Mouse (Mus musculus): ENCODE measurements around the gene Zbtb32. TPM values are rescaled to one million over a fixed set of nuclear protein-coding genes. Genes with fewer than 3 reads are reported as not detected.

Gene Zbtb32
- total RNA-seq, 4 experiments from 2014 or later: not detected

DNA sequence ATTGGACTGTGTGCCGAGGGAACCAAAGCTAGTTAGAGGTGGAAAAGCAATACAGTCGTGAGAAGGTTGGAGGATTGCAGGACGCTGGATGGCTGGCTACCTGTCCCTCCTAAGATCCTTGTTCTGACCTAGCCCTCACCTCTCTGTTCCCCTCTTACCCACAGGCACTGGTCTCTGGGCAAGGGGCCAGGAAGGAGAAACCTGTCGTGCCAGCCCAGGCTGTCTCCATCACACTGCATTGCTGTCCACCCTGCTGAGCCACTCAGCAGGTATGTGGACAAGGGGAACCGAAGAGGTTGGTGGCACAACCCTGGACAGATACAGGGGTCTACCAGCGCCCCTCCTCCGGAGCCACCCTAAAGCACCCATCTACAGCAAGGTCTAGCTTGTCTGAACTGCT, 1.9 kb upstream of the Zbtb32 start:
- DNase-seq (ENCODE audit: low spot score in 2 of 2): no peak

DNA sequence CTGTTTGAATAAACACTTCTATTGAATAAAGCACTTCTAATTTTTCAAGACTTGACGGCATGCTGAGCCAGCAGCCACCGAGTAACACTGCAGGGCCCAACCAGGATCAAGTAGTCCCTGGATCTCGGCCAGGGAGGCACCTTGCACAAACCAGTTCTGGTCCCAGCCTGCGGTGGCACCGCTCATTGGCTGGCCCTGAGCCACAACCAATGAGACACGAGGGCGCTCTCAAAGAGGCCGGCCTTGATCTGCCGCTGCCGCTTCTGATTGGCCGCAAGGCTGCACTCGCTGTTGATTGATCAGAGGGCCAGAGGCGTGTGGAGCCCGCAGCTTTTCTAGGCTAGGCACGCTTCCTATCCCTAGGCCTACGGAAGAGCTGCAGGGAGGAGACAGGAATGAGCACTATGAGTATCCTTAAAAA, 1.2 kb upstream of the Zbtb32 start:
- peak; percentile 62 to 73 for DNase-seq (ENCODE audit: low spot score in 2 of 2)

DNA sequence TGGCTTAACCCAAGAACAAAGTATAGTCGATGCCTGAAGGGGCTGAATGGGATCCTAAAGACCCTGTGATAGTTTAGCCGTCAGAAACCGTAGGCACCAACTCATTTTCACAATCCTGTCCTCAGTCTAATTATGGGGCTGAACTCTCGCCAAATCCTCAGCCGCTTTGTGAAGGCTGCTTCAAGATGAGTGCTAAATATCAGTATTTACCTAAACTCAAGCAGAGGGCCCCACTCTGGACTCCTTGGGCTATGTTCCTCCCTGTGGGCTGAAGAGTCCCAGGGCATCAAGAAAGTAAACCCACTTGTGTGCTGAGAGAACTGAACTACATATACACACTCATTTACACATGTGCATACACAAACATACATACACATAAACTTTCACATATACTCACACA, 1.9 kb downstream of the Zbtb32 start:
- DNase-seq (ENCODE audit: low spot score in 2 of 2): no peak

DNA sequence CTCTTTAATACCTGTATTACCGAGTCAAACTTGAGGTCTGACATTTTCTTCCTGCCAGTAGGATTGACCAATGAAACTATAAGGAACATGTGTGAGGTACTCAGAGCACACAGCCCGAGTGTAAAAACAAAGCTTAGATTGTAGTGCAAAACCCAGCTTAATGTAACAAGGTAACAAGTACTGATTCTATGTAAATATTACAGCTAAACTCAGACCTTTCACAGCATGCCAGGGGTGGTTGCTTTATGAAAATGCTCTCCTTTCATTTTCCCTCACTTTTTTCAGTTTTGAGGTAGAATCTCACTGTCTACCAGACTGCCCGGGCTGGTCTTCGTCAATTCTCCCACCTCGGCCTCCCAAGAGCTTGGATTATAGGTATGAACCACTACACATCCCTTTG, 2.6 kb downstream of the Zbtb32 start:
- no peak for DNase-seq (ENCODE audit: low spot score in 2 of 2)

DNA sequence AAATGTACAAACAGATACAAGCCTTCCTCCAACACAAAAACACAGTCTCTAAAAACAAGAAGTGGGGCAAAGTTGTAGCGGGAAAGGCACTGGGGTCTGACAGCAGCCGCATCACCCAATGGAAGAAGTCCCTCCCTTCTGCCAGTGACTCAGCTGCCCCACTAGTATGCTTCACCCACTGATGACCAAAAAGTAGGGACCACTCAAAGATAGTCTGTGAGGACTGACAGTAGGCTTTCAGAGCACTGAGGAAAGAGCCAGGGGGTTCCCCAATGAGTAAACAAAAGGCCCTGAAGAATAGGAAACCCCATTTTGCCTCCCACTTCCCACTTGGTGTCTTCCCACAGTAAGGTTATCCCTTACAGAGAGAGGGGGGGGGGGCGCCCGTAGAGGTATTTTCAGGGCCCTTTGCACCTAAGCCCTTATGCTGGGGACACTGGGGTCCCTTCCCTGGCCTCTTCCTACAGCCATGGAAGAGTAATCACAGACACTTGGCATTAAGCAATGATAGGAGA, 4.1 kb downstream of the Zbtb32 start:
- no peak for DNase-seq (ENCODE audit: low spot score in 2 of 2)

DNA sequence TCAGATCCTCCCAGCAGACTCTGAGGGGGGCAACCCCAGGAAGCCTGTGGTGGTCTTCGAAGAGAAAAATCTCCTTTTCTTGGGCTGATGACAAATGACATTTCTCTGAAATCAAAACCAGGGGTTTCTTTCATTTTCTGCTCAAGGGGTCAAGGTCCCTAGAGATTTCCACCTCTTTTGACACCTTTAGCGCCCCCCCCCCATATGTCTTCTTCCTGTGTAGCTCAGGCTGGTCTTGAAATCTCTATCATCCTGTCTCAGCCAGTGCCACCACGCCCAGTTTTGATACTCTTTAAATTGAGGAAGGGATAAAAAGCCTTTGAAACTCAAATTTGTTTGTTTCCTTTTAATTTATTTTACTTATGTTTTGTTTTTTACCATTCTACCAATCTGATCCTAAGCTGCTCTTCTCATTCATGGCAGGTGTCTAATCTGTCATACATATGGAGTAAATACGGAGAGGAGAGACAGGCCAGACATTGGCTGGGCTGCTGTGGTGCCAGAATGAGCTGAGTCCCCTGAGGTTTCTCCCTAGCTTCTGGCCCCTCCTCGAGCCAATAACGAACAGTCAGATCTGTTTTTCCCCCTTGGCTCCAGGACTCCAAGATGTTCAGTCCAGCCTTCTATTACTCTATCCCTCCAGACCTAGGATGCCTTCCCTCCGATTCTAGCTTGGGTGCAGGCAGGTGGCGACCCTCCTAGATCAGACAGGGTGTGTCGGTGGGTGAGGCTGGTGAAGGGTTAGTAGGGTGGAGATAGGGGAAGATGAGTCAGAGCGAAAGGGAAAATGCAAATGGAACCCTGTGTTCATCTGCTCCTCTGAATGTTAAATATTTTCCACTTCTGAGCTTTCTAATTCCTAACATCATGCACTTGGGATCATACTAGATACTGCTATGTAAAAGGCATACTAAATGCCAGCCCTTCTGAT, 4.9 kb downstream of the Zbtb32 start:
- no peak for DNase-seq (ENCODE audit: low spot score in 2 of 2)

DNA sequence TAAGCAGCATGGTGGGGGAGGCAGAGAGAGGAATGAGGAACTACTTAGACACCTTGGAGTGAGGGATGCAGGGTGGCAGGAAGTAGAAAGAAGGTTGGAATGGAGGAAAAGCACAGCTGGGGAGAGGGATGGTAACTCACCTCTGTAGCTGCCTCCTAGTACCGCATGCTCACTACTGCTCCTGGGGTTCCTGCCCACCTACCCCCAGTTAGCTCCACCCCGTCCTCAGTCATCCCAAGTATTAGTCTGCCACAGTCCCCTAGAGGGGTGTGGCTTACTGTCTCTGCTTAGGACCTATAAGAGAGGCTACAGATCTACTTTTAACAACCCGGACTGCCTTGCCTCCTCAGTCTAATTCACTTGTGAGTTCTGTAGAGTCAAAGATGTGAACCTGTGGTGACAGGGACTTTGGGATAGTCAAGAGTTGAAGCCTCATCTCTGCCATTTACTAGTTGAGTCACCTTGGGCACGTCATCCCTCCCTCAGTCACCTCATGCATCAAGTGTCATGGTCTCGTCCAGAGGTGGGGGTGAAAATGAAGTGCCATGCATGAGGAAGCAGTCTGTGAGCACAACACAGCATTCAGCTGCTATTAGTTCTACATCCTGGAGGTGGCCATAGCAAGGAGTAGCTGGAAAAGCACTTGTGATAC, 5.8 kb downstream of the Zbtb32 start:
- DNase-seq (ENCODE audit: low spot score in 2 of 2): no peak

DNA sequence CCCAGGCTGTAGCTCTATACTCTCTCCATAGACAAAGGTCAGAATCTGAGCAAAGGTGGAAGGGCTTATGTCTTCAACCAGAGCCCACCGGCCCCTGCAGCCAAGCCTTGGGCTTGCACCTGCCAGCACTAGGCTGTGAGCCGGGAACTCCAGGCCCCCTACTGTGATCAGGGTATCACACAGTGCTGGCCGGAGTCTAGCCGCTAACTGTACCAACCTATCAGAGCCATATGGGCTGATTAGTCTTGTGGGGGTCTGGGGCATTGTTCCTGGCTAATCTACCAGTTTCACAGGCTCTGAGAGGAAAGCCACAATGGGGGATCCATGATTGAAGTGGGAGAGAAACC, 7.1 kb downstream of the Zbtb32 start:
- DNase-seq (ENCODE audit: low spot score in 2 of 2): no peak

DNA sequence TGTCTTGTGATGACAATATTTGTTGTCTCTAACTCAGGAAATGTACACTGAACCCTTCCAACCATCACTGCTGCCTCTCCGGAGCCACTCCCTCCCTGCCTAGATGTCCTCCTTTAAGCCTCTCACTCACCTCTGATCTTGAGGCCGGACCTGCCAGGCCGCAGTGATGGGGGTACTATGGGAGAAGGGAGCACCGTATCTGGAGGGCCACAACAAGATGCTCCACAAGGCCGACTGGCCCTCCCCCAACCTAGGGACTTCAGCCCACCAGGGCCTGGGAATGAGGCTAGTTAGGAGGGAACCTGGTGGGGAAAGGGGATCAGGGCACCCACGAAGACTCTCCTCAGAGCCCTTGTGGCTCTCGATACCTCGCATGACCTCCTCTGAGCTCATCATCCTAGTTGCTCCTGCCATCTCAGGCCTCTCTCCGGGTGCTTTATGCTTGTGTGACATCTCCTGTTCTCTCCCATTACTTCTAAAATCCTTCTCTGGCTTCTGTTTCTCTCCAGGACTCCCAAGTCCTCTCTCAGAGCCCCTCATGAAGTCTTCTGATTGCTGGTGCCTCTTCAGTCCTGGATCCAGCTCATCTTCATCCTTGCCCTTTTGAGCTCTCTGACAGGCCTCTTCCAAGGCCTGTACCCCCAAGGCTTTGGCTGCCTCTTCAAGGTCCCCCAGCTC, 7.6 kb downstream of the Zbtb32 start:
- no peak for DNase-seq (ENCODE audit: low spot score in 2 of 2)

DNA sequence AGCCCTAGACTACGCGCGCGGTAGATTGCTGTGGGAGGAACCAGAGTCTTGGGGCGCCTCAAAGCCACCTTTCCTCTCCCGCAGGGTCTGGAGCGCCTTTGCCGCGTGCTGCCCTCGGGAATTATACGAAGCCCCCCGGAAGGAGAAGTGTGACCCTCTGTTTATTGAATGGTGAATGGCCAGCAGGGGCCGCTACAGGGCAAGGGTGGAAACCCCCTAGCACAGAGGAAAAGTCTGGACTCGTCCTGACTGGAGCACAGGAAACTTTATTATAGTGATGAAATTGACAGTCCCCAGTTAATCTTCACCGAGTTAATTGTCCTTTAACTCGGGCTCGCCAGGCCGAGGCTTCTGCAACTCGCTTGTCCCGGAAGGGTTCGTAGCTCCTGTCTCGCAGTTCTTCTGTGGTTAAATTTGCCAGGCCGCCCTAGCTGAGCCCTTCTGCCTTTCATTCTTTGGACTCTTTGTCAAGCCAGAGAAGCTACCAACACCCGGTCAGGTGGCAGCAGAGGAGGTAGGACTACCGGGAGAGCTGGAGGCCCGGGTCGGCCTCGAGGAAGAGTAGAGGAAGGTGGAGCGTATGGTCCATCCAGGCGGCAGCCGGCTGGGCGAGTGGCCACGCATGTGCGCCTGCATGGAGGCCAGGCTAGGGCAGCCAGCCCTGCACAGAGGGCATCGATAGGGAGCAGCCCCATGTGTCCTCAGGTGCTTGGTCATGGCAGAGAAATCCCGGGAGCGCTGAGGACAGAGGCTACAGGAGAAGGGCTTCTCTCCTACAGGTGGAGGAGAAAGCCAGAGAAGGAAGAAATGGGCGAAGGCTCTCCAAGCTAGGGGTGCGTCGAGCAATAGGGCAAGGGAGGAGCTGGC, 9.0 kb downstream of the Zbtb32 start:
- peak; percentile 69 to 73 for DNase-seq (ENCODE audit: low spot score in 2 of 2)

DNA sequence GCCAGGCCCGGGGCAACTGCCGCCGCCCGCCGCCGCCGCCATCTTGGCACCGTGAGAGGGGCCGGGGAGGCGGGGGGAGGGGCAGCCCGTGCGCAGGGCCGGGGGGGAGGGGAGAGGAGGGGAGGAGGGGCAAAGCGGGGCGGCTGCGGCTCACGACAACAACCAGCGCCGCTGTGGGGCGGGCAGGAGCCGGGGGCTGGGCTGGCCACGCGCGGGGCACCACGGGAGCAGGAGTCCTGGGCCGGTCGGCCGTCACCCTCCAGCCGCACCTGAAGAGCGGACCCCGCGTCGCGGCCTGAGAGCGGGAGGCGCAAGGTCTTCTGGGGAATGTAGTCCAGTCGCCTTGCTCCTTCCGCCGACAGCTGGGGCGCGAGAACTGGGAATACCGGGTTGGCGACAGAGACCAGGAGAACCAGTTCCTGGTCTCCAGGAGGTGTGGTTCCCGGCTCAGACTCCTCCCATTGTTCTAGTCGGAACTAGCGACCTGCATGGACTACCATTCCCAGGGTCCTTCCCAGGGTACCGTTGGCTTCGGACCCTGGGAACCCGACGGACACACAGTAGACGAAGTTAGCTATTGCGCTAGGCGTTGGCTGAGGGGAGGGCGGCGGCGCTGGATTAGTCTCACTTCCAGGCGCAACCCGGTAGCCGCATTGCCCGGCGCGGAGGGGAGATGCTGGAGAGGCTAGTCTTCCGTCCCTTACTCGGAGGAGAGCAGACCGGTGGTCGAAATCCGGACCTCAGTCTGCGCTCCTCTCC, 9.9 kb downstream of the Zbtb32 start, which contains the start of gene Kmt2b:
Gene Kmt2b (minus strand): TSS at position 51 of the 759 bp plus-strand sequence.
- DNase-seq (ENCODE audit: low spot score in 2 of 2): peak; percentile 95 to 98

DNA sequence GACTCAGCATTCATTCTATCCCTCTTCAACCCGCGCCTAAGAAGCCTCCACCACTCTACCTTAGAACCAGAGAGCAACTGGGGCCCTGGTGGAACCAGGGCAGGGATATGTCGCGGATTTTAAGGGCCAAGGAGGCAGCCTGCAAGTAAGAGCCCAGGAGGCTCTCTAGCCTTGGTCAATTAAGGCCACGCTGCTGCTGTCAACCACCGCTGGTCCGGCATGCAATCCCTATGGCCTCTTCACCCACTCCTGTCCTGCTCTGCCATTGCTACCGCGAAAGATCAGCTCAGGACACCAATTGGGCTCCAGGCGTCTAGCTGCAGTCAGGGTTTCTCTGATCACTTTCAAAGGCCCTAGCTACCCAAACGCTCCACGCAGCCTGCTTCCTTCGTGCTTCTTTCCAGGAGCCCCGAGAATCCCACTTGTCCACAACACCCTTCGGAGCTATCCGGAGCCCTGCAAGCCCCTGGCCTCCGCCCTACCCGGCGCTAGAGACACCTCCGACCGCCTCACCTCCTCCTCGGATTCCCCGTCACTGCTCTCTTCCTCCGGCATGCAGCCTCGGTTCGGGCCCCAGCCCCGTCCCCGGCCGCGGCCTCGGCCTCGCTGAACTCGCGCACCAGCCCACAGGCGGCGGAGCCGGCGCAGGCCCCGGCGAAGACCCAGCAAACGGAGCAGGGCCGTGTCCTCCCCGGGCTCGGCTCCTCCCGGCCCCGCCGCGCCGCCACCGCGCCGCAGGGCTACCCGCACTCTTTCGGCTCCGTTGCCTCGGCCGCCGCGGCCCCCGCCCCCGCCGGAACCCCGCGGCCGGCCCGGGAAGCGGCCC, 10.7 kb downstream of the Zbtb32 start:
- peak; percentile 42 to 46 for DNase-seq (ENCODE audit: low spot score in 2 of 2)

DNA sequence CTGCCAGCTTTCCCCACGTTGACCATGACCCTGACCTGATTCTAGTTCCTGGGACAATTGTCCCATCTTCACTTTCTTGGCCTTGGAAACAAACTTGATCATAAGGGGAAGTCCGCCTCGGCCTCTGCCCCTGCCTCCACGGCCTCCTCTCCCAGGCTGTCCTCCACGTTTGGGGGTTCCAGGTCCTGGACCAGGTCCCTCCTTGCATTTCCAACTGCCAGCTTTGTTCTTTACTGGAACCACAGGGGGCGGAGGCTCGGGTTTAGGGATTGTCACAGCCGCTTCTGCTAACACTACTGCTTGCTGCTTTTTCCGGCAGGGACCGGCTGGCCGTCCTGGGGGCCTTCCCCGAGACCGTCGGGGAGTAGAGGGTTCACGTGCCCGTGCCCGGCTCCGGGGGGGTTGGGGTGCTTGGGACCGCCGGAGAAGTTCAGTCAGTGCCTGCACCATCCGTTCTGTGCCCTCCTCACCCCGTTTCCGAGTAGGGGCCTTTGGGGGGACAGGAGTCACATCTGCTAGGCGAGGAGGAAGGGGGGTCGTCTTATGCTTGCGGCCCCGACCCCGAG, 12.2 kb downstream of the Zbtb32 start:
- DNase-seq (ENCODE audit: low spot score in 2 of 2): no peak

DNA sequence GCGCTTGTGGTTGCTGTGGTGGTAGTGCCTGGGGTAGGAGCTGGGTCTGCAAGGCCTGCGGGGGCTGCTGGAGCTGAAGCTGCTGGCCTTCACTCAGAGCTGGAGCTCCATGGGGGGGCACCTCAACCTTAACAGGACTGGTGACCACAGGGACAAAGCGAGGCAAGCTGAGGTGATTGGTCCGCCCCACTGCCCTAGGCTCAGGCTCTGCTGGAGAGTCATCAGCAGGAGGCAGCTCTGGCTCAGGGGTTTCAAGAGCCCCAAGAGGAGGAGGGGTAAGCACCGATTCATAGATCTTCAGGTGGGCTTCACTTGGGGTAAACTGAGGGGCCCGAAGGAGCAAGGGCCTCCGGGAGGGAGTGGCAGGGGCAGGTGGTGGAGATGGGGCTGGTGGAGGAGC, 13.5 kb downstream of the Zbtb32 start:
- no peak for DNase-seq (ENCODE audit: low spot score in 2 of 2)

DNA sequence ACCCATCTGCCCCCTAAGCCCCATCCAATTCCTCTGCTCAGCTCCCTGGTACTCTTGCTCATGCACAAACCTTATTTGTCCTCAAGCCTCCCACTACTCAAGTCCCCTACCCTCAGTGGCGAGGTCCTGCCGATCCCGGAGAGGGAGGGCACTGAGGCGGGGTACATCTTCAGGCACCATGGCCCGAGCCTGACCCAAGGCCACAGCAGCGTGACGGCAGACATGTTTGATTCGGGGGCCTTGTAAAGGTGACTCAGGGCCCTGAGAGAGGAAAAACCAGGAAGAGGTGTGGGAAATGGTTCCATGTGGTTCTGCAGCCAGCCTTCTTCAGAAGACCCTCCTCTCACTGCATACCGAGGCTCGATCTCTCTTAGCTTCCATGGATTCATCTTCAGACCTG, 14.4 kb downstream of the Zbtb32 start:
- no peak for DNase-seq (ENCODE audit: low spot score in 2 of 2)

DNA sequence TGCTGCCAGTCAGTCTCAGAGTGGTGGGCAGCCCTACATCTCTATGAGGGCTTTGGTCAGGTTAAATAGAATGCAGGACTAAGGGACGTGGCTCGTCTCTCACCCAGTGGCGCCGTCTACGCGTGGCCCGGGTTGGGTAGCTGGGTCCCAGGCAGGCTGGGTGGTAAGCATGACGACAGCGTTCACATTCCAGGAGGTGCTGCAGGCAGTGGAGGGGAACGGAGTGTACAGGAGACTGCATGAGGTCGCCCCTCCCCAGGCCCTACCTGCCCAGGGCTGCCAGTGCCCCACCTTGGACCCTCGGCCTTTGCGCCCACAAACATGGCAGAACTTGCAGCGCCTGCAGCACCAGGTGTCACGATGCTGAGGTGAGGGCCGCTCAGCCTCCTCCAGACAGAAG, 17.2 kb downstream of the Zbtb32 start:
- DNase-seq (ENCODE audit: low spot score in 2 of 2): peak in 1 of 2 experiments; percentile 1

DNA sequence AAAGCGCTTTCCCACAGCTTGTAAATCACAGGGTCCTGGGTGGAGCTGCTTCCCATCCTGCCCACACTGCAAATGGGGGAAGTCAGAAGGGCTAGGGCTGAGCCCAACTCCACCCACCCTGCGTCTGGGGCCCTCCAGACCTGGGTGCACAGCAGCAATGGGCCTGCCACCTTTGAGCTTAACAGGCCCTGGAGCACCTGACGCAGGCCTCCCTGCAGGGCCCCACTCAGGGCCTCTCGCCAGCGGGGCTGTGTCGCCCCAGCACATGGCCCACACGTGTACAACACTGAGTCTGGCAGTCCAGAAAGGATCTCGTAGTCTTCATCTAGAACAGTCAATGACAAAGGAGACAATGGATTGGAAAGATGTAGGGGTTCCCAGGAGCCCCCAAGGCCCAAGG, 18.8 kb downstream of the Zbtb32 start:
- DNase-seq (ENCODE audit: low spot score in 2 of 2): no peak

DNA sequence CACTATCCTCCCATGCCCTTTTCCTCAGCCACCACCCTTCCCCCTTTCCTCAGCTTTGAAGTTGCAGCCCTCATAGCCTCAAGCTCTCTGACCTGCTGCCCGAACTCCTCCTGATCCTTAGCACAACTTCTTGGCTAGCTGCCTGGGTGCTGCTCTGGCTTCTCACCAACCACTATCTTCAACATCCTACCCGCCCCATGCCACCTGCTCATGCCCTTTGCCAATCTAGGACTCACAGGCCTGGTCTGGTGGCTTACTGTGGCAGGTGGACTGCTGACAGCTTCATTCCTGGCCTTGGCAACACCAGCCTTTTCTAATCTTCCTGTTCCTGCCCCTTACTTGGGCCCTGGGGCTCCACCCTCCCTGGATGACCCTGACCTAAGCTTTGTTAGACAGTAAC, 25.7 kb downstream of the Zbtb32 start:
- peak; percentile 86 to 89 for DNase-seq (ENCODE audit: low spot score in 2 of 2)

DNA sequence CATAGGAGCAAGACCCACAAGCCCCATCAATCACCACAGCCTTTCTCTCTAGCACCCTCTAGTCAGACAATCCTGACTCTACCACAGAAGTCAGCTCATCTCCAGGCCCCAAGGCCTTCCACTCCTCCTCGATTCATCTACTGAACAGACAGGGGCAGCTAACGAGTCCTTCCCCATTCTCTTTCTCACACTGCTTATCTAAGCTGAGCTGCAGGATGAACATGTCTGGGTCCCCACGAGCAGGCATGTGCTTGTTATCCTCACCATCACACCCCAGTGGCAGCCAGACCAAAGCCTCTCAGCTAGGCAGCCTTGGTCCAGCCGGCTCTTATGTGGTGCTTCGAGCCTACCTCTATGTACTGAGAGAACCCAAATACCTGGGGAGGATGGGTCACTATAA, 26.3 kb downstream of the Zbtb32 start:
- DNase-seq (ENCODE audit: low spot score in 2 of 2): no peak
